Mouse (Mus musculus): ENCODE results near the gene Mtfr2. TPM values are rescaled to one million over a fixed set of nuclear protein-coding genes. Genes with fewer than 3 reads are reported as not detected.

The Mtfr2 gene
- polyA plus RNA-seq, 1 experiment from 2014 or later, result 0.52 TPM

DNA sequence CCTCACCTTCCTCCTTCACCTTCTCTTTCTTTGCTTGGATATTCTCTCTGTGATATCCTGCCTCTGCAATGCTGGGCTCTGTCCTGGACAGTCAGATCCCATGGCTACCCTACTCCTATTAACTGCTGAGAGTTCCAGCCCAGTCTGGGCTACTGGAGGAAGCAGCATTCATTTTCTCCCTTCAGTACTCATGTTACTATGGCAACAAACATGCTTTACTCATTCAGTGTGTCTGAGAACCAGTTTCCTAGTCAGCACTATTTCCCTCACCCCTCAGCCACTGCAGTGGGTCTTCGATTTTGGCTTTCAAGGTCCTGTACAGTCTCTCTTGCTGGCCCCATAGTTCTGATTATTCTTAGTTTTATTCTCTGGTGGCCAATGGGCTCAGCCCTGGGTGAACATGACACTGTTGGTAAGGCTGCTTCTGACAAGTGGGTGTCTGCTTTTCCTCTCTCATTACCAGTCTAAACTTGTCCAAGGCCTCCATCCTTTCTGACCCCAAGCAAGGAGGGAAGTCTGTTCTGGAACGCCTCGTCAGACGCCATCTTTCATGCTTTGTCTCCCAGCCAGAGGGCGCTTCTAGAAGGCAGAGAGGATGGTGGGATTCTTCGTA, 35.3 kb downstream of the Mtfr2 start:
- H3K4me3 ChIP-seq, result no peak overlapping the region
- H3K9ac ChIP-seq, result no peak overlapping the region
- ATAC-seq (ENCODE audit: low FRiP score, low read depth), result peak; percentile 85
- no peaks in the 10 kb centered on the region for H3K27me3 ChIP-seq
- no peaks in the 10 kb centered on the region for H3K36me3 ChIP-seq
- 64% methylated on average over 6 of the region's 6 CpGs for WGBS
- H3K9me3 ChIP-seq, result no peaks in the 10 kb centered on the region
- H3K4me2 ChIP-seq, result no peak overlapping the region
- peaks cover 11% of the 10 kb centered on the region for H3K4me1 ChIP-seq (replicated peaks)
- peak overlapping the region; percentile 28; the same call in 1 of the 2 replicates for H3K27ac ChIP-seq (replicated peaks)

DNA sequence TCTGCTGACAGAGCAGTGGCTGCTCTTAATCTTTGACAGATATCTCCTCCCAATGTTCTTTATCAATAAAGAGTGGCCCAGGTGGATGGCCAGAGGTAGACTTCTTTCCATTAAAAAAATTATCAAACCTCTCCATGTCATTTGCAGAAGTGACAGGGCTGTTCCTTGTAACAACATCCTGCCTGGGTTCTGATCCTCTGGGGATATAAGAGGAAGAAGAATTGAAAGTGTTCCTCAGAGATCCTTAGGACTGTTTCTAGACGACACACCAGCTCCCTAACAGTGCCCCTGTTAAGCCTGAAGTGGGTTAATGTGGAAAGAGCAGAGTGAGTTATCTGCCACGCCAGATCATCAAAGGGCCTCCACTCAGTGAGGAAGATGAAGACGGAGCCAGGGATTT, 43.0 kb downstream of the Mtfr2 start:
- Histone ChIP-seq H3K4me2 (no peak overlapping the region), H3K4me1 (replicated peaks) (no peaks in the 10 kb centered on the region), H3K27ac (replicated peaks) (no peak overlapping the region), H3K9me3 (no peaks in the 10 kb centered on the region), H3K9ac (no peak overlapping the region), H3K36me3 (no peaks in the 10 kb centered on the region), H3K4me3 (no peak overlapping the region), H3K27me3 (no peaks in the 10 kb centered on the region)
- no peak for ATAC-seq (ENCODE audit: low FRiP score, low read depth)
- WGBS, result 71% methylated on average over 3 of the region's 3 CpGs

DNA sequence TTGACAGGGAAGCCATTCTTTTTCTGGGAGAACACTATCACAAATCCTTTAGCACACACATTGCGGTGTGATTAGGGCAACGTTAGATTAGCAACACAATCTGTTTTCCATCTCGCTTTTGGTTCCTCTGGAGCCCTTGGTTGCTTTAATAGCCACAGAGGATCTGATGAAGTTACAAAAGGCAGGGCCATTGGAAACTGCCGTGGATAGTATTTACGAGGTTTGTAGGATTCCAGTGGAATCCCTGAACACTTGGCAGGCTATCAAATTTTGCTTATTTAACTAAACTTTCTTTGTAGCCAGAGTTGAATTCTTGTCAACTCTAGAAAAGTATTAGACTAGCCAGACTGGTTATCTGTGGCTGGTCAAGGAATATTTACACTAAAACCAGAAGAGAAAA, 47.2 kb downstream of the Mtfr2 start:
- Histone ChIP-seq H3K27me3 (no peaks in the 10 kb centered on the region), H3K9ac (no peak overlapping the region), H3K36me3 (no peaks in the 10 kb centered on the region), H3K9me3 (no peaks in the 10 kb centered on the region), H3K4me1 (replicated peaks) (no peaks in the 10 kb centered on the region), H3K4me3 (no peak overlapping the region), H3K27ac (replicated peaks) (no peak overlapping the region), H3K4me2 (no peak overlapping the region)
- WGBS, result 84% methylated on average over 5 of the region's 5 CpGs
- no peak for ATAC-seq (ENCODE audit: low FRiP score, low read depth)

DNA sequence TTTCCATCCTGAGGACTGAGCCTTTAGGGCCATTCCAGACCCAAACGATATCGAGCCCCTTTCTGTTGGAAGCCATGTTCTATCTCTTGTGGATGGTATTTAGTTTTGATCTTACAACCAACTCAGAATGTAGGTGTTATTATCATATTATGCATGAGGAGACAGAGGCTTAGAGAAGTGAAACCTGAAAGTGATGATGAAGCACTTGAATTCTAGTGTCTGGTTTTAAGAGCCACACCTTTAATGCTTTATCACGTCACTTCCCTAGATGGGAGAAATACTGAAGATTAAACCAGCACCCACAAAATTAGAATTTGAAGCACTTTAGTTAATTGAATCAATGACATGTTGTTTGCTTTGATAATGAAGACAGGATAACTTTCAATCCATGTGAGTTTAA, 48.2 kb downstream of the Mtfr2 start:
- Histone ChIP-seq H3K27ac (replicated peaks) (no peak overlapping the region), H3K27me3 (no peaks in the 10 kb centered on the region), H3K9me3 (no peaks in the 10 kb centered on the region), H3K4me3 (no peak overlapping the region), H3K4me1 (replicated peaks) (no peaks in the 10 kb centered on the region), H3K36me3 (no peaks in the 10 kb centered on the region), H3K9ac (no peak overlapping the region), H3K4me2 (no peak overlapping the region)
- ATAC-seq (ENCODE audit: low FRiP score, low read depth), result no peak
- WGBS, result 94% methylated on average over 3 of the region's 3 CpGs

DNA sequence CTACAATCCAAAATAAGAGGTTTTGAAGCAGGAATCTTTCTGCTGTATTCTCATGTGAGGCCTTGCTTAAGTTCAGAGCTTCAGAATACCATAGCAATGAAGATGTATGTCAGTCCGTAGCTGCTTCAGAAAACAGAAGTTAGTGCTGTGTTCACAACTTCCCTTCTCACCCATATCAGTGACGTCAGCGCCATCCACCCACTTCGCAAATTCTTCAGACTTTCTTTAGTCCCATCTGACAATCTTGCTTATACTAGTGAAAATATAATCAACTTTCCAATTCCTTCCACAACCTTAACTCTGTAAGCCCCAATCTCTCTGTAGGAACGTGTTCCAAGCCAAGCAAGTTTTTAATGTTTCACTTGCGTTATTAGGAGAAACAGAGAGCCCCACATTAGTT, 50.7 kb downstream of the Mtfr2 start:
- no peak overlapping the region for H3K27ac ChIP-seq (replicated peaks)
- H3K36me3 ChIP-seq, result no peaks in the 10 kb centered on the region
- 86% methylated on average over 6 of the region's 6 CpGs for WGBS
- H3K27me3 ChIP-seq, result no peaks in the 10 kb centered on the region
- no peak overlapping the region for H3K4me2 ChIP-seq
- no peaks in the 10 kb centered on the region for H3K4me1 ChIP-seq (replicated peaks)
- no peaks in the 10 kb centered on the region for H3K9me3 ChIP-seq
- no peak overlapping the region for H3K9ac ChIP-seq
- no peak overlapping the region for H3K4me3 ChIP-seq
- no peak for ATAC-seq (ENCODE audit: low FRiP score, low read depth)

DNA sequence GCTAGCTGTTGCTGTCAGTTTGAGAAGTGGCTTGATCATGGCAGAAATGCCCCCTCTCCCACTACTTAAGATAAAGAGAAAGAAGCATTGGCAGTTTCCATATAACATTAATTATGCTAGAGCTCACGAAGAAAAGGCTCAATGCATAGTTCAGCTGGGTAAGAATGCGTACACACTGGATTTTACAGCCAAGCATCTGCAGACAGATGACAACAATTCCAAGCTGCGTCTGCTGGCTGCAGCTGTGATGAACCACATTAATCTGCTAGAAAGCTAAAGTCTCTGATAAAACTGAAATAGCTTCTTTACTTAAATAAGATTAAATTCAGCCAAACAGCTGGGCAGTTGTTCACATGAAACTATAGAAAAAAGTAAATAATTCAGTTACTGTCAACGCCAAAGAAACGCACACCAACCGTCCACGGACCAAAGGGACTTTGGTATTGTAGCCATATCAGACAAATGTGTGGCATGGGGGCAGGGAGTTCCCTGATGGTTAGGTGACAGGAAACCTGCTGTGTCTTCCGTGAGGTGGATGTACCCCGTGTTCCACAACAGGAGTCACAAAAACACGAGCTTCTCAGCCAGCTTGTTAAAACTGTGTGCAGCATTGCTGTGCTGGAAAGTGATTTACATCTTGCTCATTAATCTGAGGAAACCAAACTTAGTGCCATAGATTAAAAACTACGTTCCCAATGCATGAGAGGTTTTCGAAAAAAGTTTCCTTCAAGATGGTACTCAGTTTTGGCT, 51.2 kb downstream of the Mtfr2 start:
- WGBS, result 69% methylated on average over 12 of the region's 12 CpGs
- H3K9me3 ChIP-seq, result no peaks in the 10 kb centered on the region
- no peaks in the 10 kb centered on the region for H3K27me3 ChIP-seq
- no peak overlapping the region for H3K9ac ChIP-seq
- no peaks in the 10 kb centered on the region for H3K4me1 ChIP-seq (replicated peaks)
- no peak overlapping the region for H3K4me2 ChIP-seq
- H3K36me3 ChIP-seq, result no peaks in the 10 kb centered on the region
- no peak overlapping the region for H3K27ac ChIP-seq (replicated peaks)
- H3K4me3 ChIP-seq, result no peak overlapping the region
- no peak for ATAC-seq (ENCODE audit: low FRiP score, low read depth)

DNA sequence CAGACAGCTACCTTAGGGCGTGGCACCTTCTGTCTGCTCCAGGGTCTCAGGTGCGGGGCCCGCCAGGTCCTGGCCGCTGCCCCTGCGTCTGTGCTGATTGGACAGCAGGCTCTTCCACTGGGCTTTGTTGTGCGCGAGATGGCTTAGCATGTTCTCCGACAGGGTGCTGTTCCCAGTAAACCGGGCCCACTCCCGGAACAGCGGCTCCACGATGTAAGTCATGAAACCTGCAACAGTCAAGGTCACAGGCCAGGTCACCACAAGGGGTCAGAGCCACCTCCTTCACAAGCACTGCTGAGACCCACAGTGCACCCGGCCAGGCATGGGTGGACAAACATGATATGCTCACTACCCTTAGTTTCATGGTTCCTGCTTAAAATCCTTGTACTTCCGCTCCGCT, 52.8 kb downstream of the Mtfr2 start:
- WGBS, result 77% methylated on average over 15 of the region's 15 CpGs
- Histone ChIP-seq H3K4me1 (replicated peaks) (no peaks in the 10 kb centered on the region), H3K4me2 (0 out of 2 replicates have a peak overlapping the region, but pooled peaks have one; percentile 5), H3K9ac (no peak overlapping the region), H3K36me3 (no peaks in the 10 kb centered on the region), H3K4me3 (no peak overlapping the region), H3K9me3 (no peaks in the 10 kb centered on the region), H3K27me3 (no peaks in the 10 kb centered on the region), H3K27ac (replicated peaks) (no peak overlapping the region)
- no peak for ATAC-seq (ENCODE audit: low FRiP score, low read depth)

DNA sequence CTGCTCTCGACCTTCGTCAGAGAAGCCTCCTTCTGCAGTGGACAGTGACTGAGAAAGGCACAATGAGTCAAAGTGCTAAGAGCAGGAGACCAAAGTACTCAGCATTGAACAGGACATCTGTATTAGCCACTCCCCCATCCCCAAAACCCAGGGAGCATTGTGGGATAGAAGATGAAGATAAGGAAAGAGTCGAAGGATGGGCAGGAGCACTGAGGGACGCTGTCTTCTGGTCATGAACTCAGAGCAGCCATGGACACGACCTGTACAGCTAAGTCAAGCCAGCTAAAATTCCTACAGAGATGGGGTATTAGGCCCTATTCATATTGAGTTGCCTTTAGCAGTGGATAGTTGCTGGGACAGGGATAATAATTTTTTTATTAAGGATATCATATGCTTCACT, 55.4 kb downstream of the Mtfr2 start:
- Histone ChIP-seq H3K9ac (no peak overlapping the region), H3K27ac (replicated peaks) (no peak overlapping the region), H3K4me2 (no peak overlapping the region), H3K4me3 (no peak overlapping the region), H3K36me3 (no peaks in the 10 kb centered on the region), H3K27me3 (no peaks in the 10 kb centered on the region), H3K4me1 (replicated peaks) (no peaks in the 10 kb centered on the region), H3K9me3 (no peaks in the 10 kb centered on the region)
- WGBS, result 87% methylated on average over 5 of the region's 5 CpGs
- ATAC-seq (ENCODE audit: low FRiP score, low read depth), result no peak

DNA sequence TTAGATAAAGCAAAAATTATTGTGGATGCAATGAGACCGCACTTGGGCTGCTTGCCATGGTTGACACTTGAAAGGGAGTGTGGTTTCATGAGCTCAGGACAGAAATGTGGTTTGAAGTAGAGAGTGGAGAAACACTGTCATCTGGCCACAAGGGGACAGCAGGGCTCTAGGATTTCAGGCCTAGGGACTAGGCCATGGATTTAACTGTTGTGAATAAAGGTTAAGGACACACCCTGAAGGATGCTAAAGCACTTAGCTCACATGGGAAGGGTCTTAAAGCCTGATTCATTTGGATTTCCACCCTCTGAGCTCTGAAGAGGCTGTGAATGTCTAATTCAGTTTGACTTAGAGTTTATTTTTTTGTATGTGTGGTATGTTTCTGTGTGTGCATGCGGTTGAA, 57.9 kb downstream of the Mtfr2 start:
- WGBS, result 83% methylated on average over 2 of the region's 2 CpGs

DNA sequence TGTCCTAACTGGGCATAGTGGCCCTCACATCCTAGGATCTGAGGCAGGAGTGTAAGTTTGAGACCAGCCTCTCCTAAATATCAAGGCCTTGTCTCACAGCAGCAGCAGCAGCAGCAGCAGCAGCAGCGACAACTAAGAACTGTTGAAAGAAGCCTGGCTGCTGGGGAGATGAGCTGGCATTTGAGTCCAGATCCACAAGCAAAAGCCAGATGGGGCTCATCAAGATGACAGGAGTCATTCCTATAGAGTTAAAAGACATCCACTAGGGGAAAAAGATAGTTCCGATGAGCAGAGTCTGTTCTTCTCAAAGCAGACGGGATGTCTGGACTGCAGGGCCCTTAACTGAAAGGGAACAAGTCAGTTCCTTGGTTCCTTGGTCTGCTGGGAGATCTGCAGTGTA, 60.8 kb downstream of the Mtfr2 start:
- H3K4me2 ChIP-seq, result no peak overlapping the region
- H3K4me3 ChIP-seq, result no peak overlapping the region
- 79% methylated on average over 3 of the region's 3 CpGs for WGBS
- 0 out of 2 replicates have a peak, but pooled peaks cover 2% of the 10 kb centered on the region for H3K36me3 ChIP-seq
- no peak overlapping the region for H3K27ac ChIP-seq (replicated peaks)
- no peaks in the 10 kb centered on the region for H3K4me1 ChIP-seq (replicated peaks)
- ATAC-seq (ENCODE audit: low FRiP score, low read depth), result no peak
- no peaks in the 10 kb centered on the region for H3K27me3 ChIP-seq
- no peak overlapping the region for H3K9ac ChIP-seq
- no peaks in the 10 kb centered on the region for H3K9me3 ChIP-seq

More for the DNA sequence above, 57.9 kb downstream of the Mtfr2 start:
- H3K27ac ChIP-seq (replicated peaks), result no peak overlapping the region
- no peak overlapping the region for H3K4me3 ChIP-seq
- no peaks in the 10 kb centered on the region for H3K9me3 ChIP-seq
- H3K27me3 ChIP-seq, result no peaks in the 10 kb centered on the region
- peak; percentile 69 for ATAC-seq (ENCODE audit: low FRiP score, low read depth)
- no peaks in the 10 kb centered on the region for H3K36me3 ChIP-seq
- H3K4me2 ChIP-seq, result no peak overlapping the region
- H3K4me1 ChIP-seq (replicated peaks), result no peaks in the 10 kb centered on the region
- H3K9ac ChIP-seq, result no peak overlapping the region

DNA sequence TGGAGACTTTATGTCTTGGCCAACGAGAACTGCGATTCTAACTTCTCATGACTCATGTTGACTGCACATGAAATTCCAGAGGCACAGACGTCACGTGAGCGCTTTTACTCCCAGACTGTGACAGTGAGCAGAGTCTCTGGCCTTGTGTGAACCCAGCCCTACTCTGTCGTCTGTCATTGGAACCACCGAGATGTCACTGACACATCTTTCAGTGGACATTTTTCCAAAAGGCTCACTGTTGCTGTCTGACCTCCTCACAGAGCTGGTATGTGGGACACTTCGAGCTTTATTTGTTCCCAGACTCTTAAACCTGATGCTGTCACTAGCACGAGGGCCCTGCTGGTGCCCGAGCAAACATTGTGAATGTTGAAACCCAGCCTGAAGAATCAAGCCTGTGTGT, 61.6 kb downstream of the Mtfr2 start:
- Histone ChIP-seq H3K4me2 (no peak overlapping the region), H3K4me1 (replicated peaks) (no peaks in the 10 kb centered on the region), H3K36me3 (0 out of 2 replicates have a peak, but pooled peaks cover 2% of the 10 kb centered on the region), H3K27me3 (no peaks in the 10 kb centered on the region), H3K4me3 (no peak overlapping the region), H3K27ac (replicated peaks) (no peak overlapping the region), H3K9me3 (no peaks in the 10 kb centered on the region), H3K9ac (no peak overlapping the region)
- no peak for ATAC-seq (ENCODE audit: low FRiP score, low read depth)
- WGBS, result 85% methylated on average over 10 of the region's 10 CpGs
